Mouse (Mus musculus): ENCODE results near the gene Olfr718-ps1. TPM values are rescaled to one million over a fixed set of nuclear protein-coding genes. Genes with fewer than 3 reads are reported as not detected.
"Not testable (repeated sequence)": the region's sequence is repeated elsewhere in the genome, so short reads cannot be mapped to it uniquely, and the experiment has no call there.

Olfr718-ps1 gene
- polyA plus RNA-seq, 1 experiment from 2014 or later, result not detected

- WGBS, result 88% methylated on average over 3 of the region's 6 CpGs
- H3K4me1 ChIP-seq (ENCODE audit: control insufficient read depth, insufficient read depth, low read length); H3K27ac ChIP-seq (ENCODE audit: low read length); H3K4me3 ChIP-seq (ENCODE audit: low read length); H3K9me3 ChIP-seq (ENCODE audit: control insufficient read depth, low read length); H3K27me3 ChIP-seq (replicated peaks; ENCODE audit: control insufficient read depth, insufficient read depth, low read length); H3K9ac ChIP-seq (ENCODE audit: low read depth, low read length); H3K36me3 ChIP-seq (ENCODE audit: control insufficient read depth, insufficient read depth, low read length); ATAC-seq; H3K4me2 ChIP-seq (ENCODE audit: low read depth, low read length): not testable (repeated sequence)
Observed at GRCm38 (mm10) chr5:143134216-143135010, 13.0 kb downstream of the Olfr718-ps1 start.

- H3K4me3 ChIP-seq (ENCODE audit: low read length), result no peak overlapping the region
- no peak overlapping the region for H3K9ac ChIP-seq (ENCODE audit: low read depth, low read length)
- peaks cover 14% of the 10 kb centered on the region; the same call in 1 of the 2 replicates for H3K9me3 ChIP-seq (ENCODE audit: control insufficient read depth, low read length)
- ATAC-seq, result peak; percentile 73
- no peak overlapping the region for H3K27ac ChIP-seq (ENCODE audit: low read length)
- H3K4me1 ChIP-seq (ENCODE audit: control insufficient read depth, insufficient read depth, low read length), result no peaks in the 10 kb centered on the region
- no peaks in the 10 kb centered on the region for H3K27me3 ChIP-seq (replicated peaks; ENCODE audit: control insufficient read depth, insufficient read depth, low read length)
- H3K36me3 ChIP-seq (ENCODE audit: control insufficient read depth, insufficient read depth, low read length), result no peaks in the 10 kb centered on the region
- no peak overlapping the region for H3K4me2 ChIP-seq (ENCODE audit: low read depth, low read length)
- 59% methylated on average over 13 of the region's 13 CpGs for WGBS
Observed at GRCm38 (mm10) chr5:143132935-143133514, 14.4 kb downstream of the Olfr718-ps1 start.

GRCm38 (mm10) chr5:143130342-143130741, 17.0 kb downstream of the Olfr718-ps1 start:
- Histone ChIP-seq H3K4me3 (ENCODE audit: low read length) (no peak overlapping the region), H3K4me1 (ENCODE audit: control insufficient read depth, insufficient read depth, low read length) (no peaks in the 10 kb centered on the region), H3K27me3 (replicated peaks; ENCODE audit: control insufficient read depth, insufficient read depth, low read length) (no peaks in the 10 kb centered on the region), H3K36me3 (ENCODE audit: control insufficient read depth, insufficient read depth, low read length) (no peaks in the 10 kb centered on the region), H3K4me2 (ENCODE audit: low read depth, low read length) (no peak overlapping the region), H3K27ac (ENCODE audit: low read length) (no peak overlapping the region), H3K9ac (ENCODE audit: low read depth, low read length) (no peak overlapping the region), H3K9me3 (ENCODE audit: control insufficient read depth, low read length) (peaks cover 14% of the 10 kb centered on the region; the same call in 1 of the 2 replicates)
- WGBS, result 91% methylated on average over 7 of the region's 7 CpGs
- no peak for ATAC-seq

GRCm38 (mm10) chr5:143129101-143129500, 18.3 kb downstream of the Olfr718-ps1 start:
- no peaks in the 10 kb centered on the region for H3K27me3 ChIP-seq (replicated peaks; ENCODE audit: control insufficient read depth, insufficient read depth, low read length)
- no peaks in the 10 kb centered on the region for H3K36me3 ChIP-seq (ENCODE audit: control insufficient read depth, insufficient read depth, low read length)
- no peaks in the 10 kb centered on the region for H3K4me1 ChIP-seq (ENCODE audit: control insufficient read depth, insufficient read depth, low read length)
- ATAC-seq, result no peak
- H3K4me3 ChIP-seq (ENCODE audit: low read length), result no peak overlapping the region
- no peak overlapping the region for H3K27ac ChIP-seq (ENCODE audit: low read length)
- H3K9me3 ChIP-seq (ENCODE audit: control insufficient read depth, low read length), result peaks cover 14% of the 10 kb centered on the region; the same call in 1 of the 2 replicates
- no peak overlapping the region for H3K4me2 ChIP-seq (ENCODE audit: low read depth, low read length)
- WGBS, result 90% methylated on average over 16 of the region's 16 CpGs
- no peak overlapping the region for H3K9ac ChIP-seq (ENCODE audit: low read depth, low read length)

- H3K9me3 ChIP-seq (ENCODE audit: control insufficient read depth, low read length), result peaks cover 14% of the 10 kb centered on the region; the same call in 1 of the 2 replicates
- H3K36me3 ChIP-seq (ENCODE audit: control insufficient read depth, insufficient read depth, low read length), result no peaks in the 10 kb centered on the region
- no peak overlapping the region for H3K4me2 ChIP-seq (ENCODE audit: low read depth, low read length)
- H3K27me3 ChIP-seq (replicated peaks; ENCODE audit: control insufficient read depth, insufficient read depth, low read length), result no peaks in the 10 kb centered on the region
- no peaks in the 10 kb centered on the region for H3K4me1 ChIP-seq (ENCODE audit: control insufficient read depth, insufficient read depth, low read length)
- no peak overlapping the region for H3K9ac ChIP-seq (ENCODE audit: low read depth, low read length)
- WGBS, result 78% methylated on average over 8 of the region's 8 CpGs
- ATAC-seq, result no peak
- no peak overlapping the region for H3K4me3 ChIP-seq (ENCODE audit: low read length)
- no peak overlapping the region for H3K27ac ChIP-seq (ENCODE audit: low read length)
Observed at GRCm38 (mm10) chr5:143127837-143128236, 19.5 kb downstream of the Olfr718-ps1 start.

GRCm38 (mm10) chr5:143126908-143127307, 20.5 kb downstream of the Olfr718-ps1 start:
- Histone ChIP-seq H3K4me2 (ENCODE audit: low read depth, low read length) (no peak overlapping the region), H3K27me3 (replicated peaks; ENCODE audit: control insufficient read depth, insufficient read depth, low read length) (no peaks in the 10 kb centered on the region), H3K9ac (ENCODE audit: low read depth, low read length) (no peak overlapping the region), H3K9me3 (ENCODE audit: control insufficient read depth, low read length) (peaks cover 14% of the 10 kb centered on the region; the same call in 1 of the 2 replicates), H3K27ac (ENCODE audit: low read length) (no peak overlapping the region), H3K36me3 (ENCODE audit: control insufficient read depth, insufficient read depth, low read length) (no peaks in the 10 kb centered on the region), H3K4me3 (ENCODE audit: low read length) (no peak overlapping the region), H3K4me1 (ENCODE audit: control insufficient read depth, insufficient read depth, low read length) (no peaks in the 10 kb centered on the region)
- 68% methylated on average over 4 of the region's 4 CpGs for WGBS
- no peak for ATAC-seq

GRCm38 (mm10) chr5:143126089-143126488, 21.3 kb downstream of the Olfr718-ps1 start:
- 91% methylated on average over 9 of the region's 9 CpGs for WGBS
- no peak for ATAC-seq
- H3K9ac ChIP-seq (ENCODE audit: low read depth, low read length), result no peak overlapping the region
- peaks cover 14% of the 10 kb centered on the region; the same call in 1 of the 2 replicates for H3K9me3 ChIP-seq (ENCODE audit: control insufficient read depth, low read length)
- H3K4me3 ChIP-seq (ENCODE audit: low read length), result no peak overlapping the region
- H3K4me2 ChIP-seq (ENCODE audit: low read depth, low read length), result no peak overlapping the region
- no peaks in the 10 kb centered on the region for H3K4me1 ChIP-seq (ENCODE audit: control insufficient read depth, insufficient read depth, low read length)
- no peaks in the 10 kb centered on the region for H3K36me3 ChIP-seq (ENCODE audit: control insufficient read depth, insufficient read depth, low read length)
- no peak overlapping the region for H3K27ac ChIP-seq (ENCODE audit: low read length)
- H3K27me3 ChIP-seq (replicated peaks; ENCODE audit: control insufficient read depth, insufficient read depth, low read length), result no peaks in the 10 kb centered on the region

GRCm38 (mm10) chr5:143125601-143126000, 21.8 kb downstream of the Olfr718-ps1 start:
- no peak for ATAC-seq
- Histone ChIP-seq H3K4me1 (ENCODE audit: control insufficient read depth, insufficient read depth, low read length) (no peaks in the 10 kb centered on the region), H3K27ac (ENCODE audit: low read length) (no peak overlapping the region), H3K9me3 (ENCODE audit: control insufficient read depth, low read length) (peaks cover 13% of the 10 kb centered on the region; the same call in 1 of the 2 replicates), H3K27me3 (replicated peaks; ENCODE audit: control insufficient read depth, insufficient read depth, low read length) (no peaks in the 10 kb centered on the region), H3K4me2 (ENCODE audit: low read depth, low read length) (no peak overlapping the region), H3K9ac (ENCODE audit: low read depth, low read length) (no peak overlapping the region), H3K4me3 (ENCODE audit: low read length) (no peak overlapping the region), H3K36me3 (ENCODE audit: control insufficient read depth, insufficient read depth, low read length) (no peaks in the 10 kb centered on the region)
- 54% methylated on average over 7 of the region's 7 CpGs for WGBS

- no peak overlapping the region for H3K27ac ChIP-seq (ENCODE audit: low read length)
- ATAC-seq, result no peak
- no peaks in the 10 kb centered on the region for H3K4me1 ChIP-seq (ENCODE audit: control insufficient read depth, insufficient read depth, low read length)
Observed at GRCm38 (mm10) chr5:143124805-143125378, 22.5 kb downstream of the Olfr718-ps1 start.

More at GRCm38 (mm10) chr5:143124805-143125378, 22.5 kb downstream of the Olfr718-ps1 start:
- 85% methylated on average over 4 of the region's 4 CpGs for WGBS
- no peak overlapping the region for H3K9ac ChIP-seq (ENCODE audit: low read depth, low read length)
- H3K4me2 ChIP-seq (ENCODE audit: low read depth, low read length), result no peak overlapping the region
- no peaks in the 10 kb centered on the region for H3K36me3 ChIP-seq (ENCODE audit: control insufficient read depth, insufficient read depth, low read length)
- H3K4me3 ChIP-seq (ENCODE audit: low read length), result no peak overlapping the region
- H3K27me3 ChIP-seq (replicated peaks; ENCODE audit: control insufficient read depth, insufficient read depth, low read length), result no peaks in the 10 kb centered on the region
- H3K9me3 ChIP-seq (ENCODE audit: control insufficient read depth, low read length), result peaks cover 9% of the 10 kb centered on the region; the same call in 1 of the 2 replicates
